Mouse (Mus musculus) stomach, postnatal 0 days (tissue): Measurements from ENCODE around the gene Actg2. TPM values are rescaled to one million over a fixed set of nuclear protein-coding genes. Genes with fewer than 3 reads are reported as not detected.
A peak's percentile ranks its signal among the peaks of the same experiment; 100 is the strongest.

Experiments
- ATAC-seq: fragments of 200-750 bp; cut with Nextera tagmentation; 2 replicates; pipeline ENCODE4 v1.8.0; 2017; ENCODE audit not compliant: low FRiP score, low TSS enrichment
- DNase-seq: peaks from one replicate; pipeline ENCODE4 v3.0.0-alpha.2; 2016; ENCODE audit warnings: low spot score
- H3K27ac ChIP-seq: fragments of 300-500 bp; sonication (generic); replicated peaks from 2 replicates; pipeline ENCODE4 v1.5.1; 2014; ENCODE audit warnings: mild to moderate bottlenecking, control low read depth
- H3K27me3 ChIP-seq: fragments of 300-500 bp; sonication (generic); 2 replicates; pipeline ENCODE4 v1.6.1; 2014; ENCODE audit warnings: low read length; ENCODE audit not compliant: control insufficient read depth, insufficient read depth
- H3K36me3 ChIP-seq: fragments of 300-500 bp; sonication (generic); 2 replicates; pipeline ENCODE4 v1.6.1; 2014; ENCODE audit warnings: low read length, mixed read lengths; ENCODE audit not compliant: control insufficient read depth, insufficient read depth
- H3K4me1 ChIP-seq: fragments of 300-500 bp; sonication (generic); replicated peaks from 2 replicates; pipeline ENCODE4 v1.6.1; 2014; ENCODE audit warnings: antibody characterized with exemption; ENCODE audit not compliant: control insufficient read depth, insufficient read depth
- H3K4me2 ChIP-seq: fragments of 300-500 bp; sonication (generic); replicated peaks from 2 replicates; pipeline ENCODE4 v1.6.1; 2014; ENCODE audit warnings: low read depth, mild to moderate bottlenecking, control low read depth, moderate library complexity
- H3K4me3 ChIP-seq: fragments of 300-500 bp; sonication (generic); 2 replicates; pipeline ENCODE4 v1.5.1; 2014; ENCODE audit warnings: low read depth, low read length, control low read depth
- H3K9ac ChIP-seq: fragments of 300-500 bp; sonication (generic); 2 replicates; pipeline ENCODE4 v1.6.1; 2014; ENCODE audit warnings: mild to moderate bottlenecking, low read length, control low read depth, mixed read lengths
- H3K9me3 ChIP-seq: fragments of 300-500 bp; sonication (generic); 2 replicates; pipeline ENCODE4 v1.6.1; 2016; ENCODE audit warnings: low read length; ENCODE audit not compliant: control insufficient read depth
- CTCF ChIP-seq: IDR thresholded peaks from 2 replicates; pipeline ENCODE4 v1.5.1; 2016; ENCODE audit warnings: antibody characterized with exemption, low read depth, mild to moderate bottlenecking, moderate library complexity
- EP300 ChIP-seq: optimal IDR thresholded peaks from 2 replicates; pipeline ENCODE3; 2016; ENCODE audit warnings: antibody characterized with exemption
- WGBS: fragments of 180-500 bp; shearing (Covaris S2); extraction: QIAGEN DNeasy Blood & Tissue Kit; methylation state at CpG from one replicate; pipeline ENCODE4 v1.1.7; 2014; 5-methylcytosine and 5-hydroxymethylcytosine counted together
- polyA plus RNA-seq: library from polyadenylated mRNA; unstranded; fragments of >200 nt; fragmentation: Nextera tagmentation; extraction: Ambion mirVana; gene quantifications from 2 replicates; pipeline ENCODE4 v1.2.1, GENCODE M21; 2015

Actg2 gene
- polyA plus RNA-seq, 1 experiment from 2014 or later: 3,802 TPM

DNA sequence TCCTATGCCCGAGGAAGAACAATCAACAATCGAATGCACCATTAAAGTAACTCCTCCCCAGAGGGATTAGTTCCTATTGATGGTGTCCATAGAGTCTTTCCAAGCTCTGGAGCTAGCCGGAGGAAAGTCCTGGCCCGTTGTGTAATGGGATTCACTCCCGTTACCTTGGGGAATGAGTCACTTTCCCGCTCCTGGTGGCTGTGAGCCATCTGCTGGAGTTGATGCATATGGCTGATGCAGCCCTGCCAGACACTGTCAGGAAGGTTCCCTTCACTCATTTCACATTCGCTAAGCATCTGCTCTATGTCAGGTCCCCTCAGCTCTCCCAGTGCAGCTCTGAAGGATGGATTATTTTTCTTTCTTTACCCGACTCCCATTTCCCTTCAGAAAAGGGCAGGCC, 26.6 kb downstream of the Actg2 start:
- no peak for ATAC-seq
- Histone ChIP-seq H3K4me3 (no peak overlapping the region), H3K36me3 (no peaks in the 10 kb centered on the region), H3K27ac (no peak overlapping the region), H3K9me3 (no peaks in the 10 kb centered on the region), H3K27me3 (no peaks in the 10 kb centered on the region), H3K4me2 (no peak overlapping the region), H3K4me1 (no peaks in the 10 kb centered on the region), H3K9ac (no peak overlapping the region)
- no peak for TF ChIP-seq EP300
- peak; percentile 74 for TF ChIP-seq CTCF
- whole genome bisulfite sequencing: 31% methylated on average over 8 of the region's 8 CpGs
- peak; percentile 50 for DNase-seq

DNA sequence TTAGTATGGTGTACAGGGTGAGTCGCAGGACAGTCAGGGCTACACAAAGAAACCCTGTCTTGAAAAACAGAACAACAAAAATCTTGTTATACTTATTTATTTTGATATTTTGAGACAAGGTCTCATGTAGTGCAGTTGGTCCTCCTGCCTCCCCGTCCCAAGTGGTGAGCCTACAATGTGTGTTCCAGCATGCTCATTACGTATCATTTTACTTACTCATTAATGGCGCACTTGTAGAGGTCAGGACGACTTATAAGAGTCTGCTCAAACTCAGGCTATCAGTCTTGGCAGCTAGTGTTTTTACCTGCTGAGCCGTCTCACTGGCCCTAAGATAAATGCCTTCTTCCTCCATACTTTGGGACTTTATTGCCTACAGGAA, 28.9 kb downstream of the Actg2 start:
- Histone ChIP-seq H3K27me3 (no peaks in the 10 kb centered on the region), H3K4me2 (peak overlapping the region; percentile 42), H3K4me3 (peak overlapping the region; percentile 8), H3K27ac (peak overlapping the region; percentile 74), H3K9ac (peak overlapping the region; percentile 38; the same call in 1 of the 2 replicates), H3K4me1 (no peaks in the 10 kb centered on the region), H3K36me3 (no peaks in the 10 kb centered on the region), H3K9me3 (no peaks in the 10 kb centered on the region)
- DNase-seq: no peak
- no peak for TF ChIP-seq CTCF
- no peak for TF ChIP-seq EP300
- WGBS: 18% methylated on average over 6 of the region's 6 CpGs
- peak; percentile 8; the same call in 1 of the 2 replicates for ATAC-seq

DNA sequence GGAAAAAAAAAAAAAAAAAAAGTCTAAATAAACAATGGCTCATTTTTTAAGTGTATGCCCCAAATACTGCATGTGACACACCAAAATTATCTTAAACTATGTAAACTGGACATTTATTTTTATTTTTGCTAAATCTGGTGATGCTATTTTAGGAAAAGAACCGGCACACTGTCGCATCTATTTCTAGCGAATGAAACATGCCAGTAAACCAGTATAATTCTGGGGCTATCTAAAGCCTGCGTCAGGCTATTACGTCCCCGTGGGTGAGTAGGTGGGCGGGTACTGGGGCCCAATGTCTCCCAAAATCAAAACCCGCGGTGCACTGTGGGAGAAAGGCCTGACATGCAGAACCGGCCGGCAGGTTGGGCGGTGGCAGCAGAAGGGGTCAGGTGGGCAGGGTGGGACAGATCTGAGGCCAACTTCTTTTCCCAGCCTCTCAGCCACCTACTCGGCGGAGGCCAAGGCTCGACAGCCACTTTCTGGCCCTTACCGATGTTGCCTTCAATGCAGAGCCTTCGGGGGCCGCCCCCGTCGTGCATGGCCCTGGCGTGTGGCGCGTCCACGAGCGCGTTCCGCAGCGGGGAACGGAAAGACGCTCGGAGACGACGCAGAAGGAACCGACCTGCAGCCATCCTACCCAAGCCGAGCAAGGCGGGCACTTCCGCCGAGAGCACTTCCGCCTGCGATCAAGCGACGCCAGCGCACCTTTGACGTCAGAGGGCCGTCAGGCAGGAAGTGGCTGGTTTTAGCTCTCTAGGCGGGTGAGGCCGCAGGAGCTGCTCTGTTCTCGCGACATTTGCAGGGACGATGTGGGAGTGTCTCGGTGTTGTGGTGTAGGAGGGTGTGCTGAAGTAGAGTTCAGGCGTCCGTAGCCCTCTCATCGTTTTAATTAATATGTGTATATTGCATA, 29.6 kb downstream of the Actg2 start, which contains the start of gene Dguok:
Gene Dguok, minus strand, starts transcription at position 712 of the 910 bp plus-strand sequence.
- WGBS: under 1% methylated on average over 54 of the region's 54 CpGs
- TF ChIP-seq CTCF: peak; percentile 16; the same call in 1 of the 2 replicates
- peak; percentile 94 for TF ChIP-seq EP300
- Histone ChIP-seq H3K9ac (peak within 1 kb of the TSS; percentile 75), H3K27ac (peak within 1 kb of the TSS; percentile 96), H3K4me3 (peak within 1 kb of the TSS; percentile 65), H3K36me3 (no peaks in the 10 kb centered on the region), H3K4me1 (no peaks in the 10 kb centered on the region), H3K4me2 (peak within 1 kb of the TSS; percentile 71), H3K27me3 (no peaks in the 10 kb centered on the region), H3K9me3 (no peaks in the 10 kb centered on the region)
- DNase-seq (peak; percentile 98), ATAC-seq (peak; percentile 98)

- 91% methylated on average over 4 of the region's 4 CpGs for WGBS
- H3K9me3 ChIP-seq: no peaks in the 10 kb centered on the region
- ATAC-seq: no peak
- no peaks in the 10 kb centered on the region for H3K36me3 ChIP-seq
- no peak for DNase-seq
- no peak overlapping the region for H3K27ac ChIP-seq
- TF ChIP-seq EP300: no peak
- no peak for TF ChIP-seq CTCF
- H3K4me1 ChIP-seq: no peaks in the 10 kb centered on the region
- peak overlapping the region; percentile 75; the same call in 1 of the 2 replicates for H3K9ac ChIP-seq
- H3K27me3 ChIP-seq: no peaks in the 10 kb centered on the region
- no peak overlapping the region; the same call in 1 of the 2 replicates for H3K4me2 ChIP-seq
- H3K4me3 ChIP-seq: no peak overlapping the region
Measured at GRCm38 (mm10) chr6:83505554-83505953, 30.5 kb downstream of the Actg2 start.

GRCm38 (mm10) chr6:83503361-83503760, 32.7 kb downstream of the Actg2 start:
- ATAC-seq (no peak), DNase-seq (no peak)
- peak overlapping the region; percentile 79 for H3K27ac ChIP-seq
- no peaks in the 10 kb centered on the region for H3K9me3 ChIP-seq
- no peak overlapping the region; the same call in 1 of the 2 replicates for H3K4me2 ChIP-seq
- TF ChIP-seq CTCF (no peak), EP300 (no peak)
- no peak overlapping the region for H3K4me3 ChIP-seq
- H3K27me3 ChIP-seq: no peaks in the 10 kb centered on the region
- no peaks in the 10 kb centered on the region for H3K4me1 ChIP-seq
- H3K9ac ChIP-seq: no peak overlapping the region
- no peaks in the 10 kb centered on the region for H3K36me3 ChIP-seq
- 64% methylated on average over 3 of the region's 3 CpGs for WGBS

DNA sequence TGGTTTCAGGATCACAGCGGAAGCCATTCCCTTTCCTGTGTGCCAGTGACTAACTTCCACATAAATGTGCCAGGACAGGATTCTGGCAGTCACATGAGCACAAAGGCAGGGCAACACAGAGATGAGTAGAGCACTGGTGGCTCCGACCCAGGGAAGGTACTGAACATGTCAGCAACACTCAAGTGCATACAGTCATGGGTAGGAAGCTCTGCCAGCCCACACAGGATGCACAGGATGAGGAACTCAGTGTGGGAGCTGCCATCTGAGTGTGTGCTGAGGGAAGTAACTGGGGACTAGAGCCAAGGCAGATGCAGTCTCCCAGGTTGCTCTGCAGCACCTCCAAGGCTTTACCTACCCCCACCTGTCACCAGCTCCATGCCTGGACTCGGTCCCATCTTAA, 33.4 kb downstream of the Actg2 start:
- H3K27me3 ChIP-seq: no peaks in the 10 kb centered on the region
- H3K4me3 ChIP-seq: no peak overlapping the region
- H3K27ac ChIP-seq: peak overlapping the region; percentile 79
- no peak overlapping the region for H3K4me2 ChIP-seq
- H3K36me3 ChIP-seq: no peaks in the 10 kb centered on the region
- ATAC-seq (no peak), DNase-seq (no peak)
- no peak overlapping the region for H3K9ac ChIP-seq
- no peaks in the 10 kb centered on the region for H3K9me3 ChIP-seq
- H3K4me1 ChIP-seq: no peaks in the 10 kb centered on the region
- 78% methylated on average over 3 of the region's 3 CpGs for WGBS
- no peak for TF ChIP-seq CTCF
- TF ChIP-seq EP300: no peak
